Mouse (Mus musculus) gastrocnemius, postnatal 4 days (tissue): ENCODE measurements around the gene Fanca. TPM values are rescaled to one million over a fixed set of nuclear protein-coding genes. Genes with fewer than 3 reads are reported as not detected.
A peak's percentile ranks its signal among the peaks of the same experiment; 100 is the strongest.
"Not testable (repeated sequence)": the region's sequence is repeated elsewhere in the genome, so short reads cannot be mapped to it uniquely, and the experiment has no call there.

Source experiments
- DNase-seq, 2 experiments: peaks; one replicate each; pipeline ENCODE4 v3.0.0; 2021 to 2022; ENCODE audit warnings: low spot score in 2 of 2, mixed read lengths in 2 of 2
- total RNA-seq, 2 experiments: library from RNA; stranded (reverse); gene quantifications; 2 replicates each; pipeline ENCODE4 v1.2.3; 2021

Fanca gene
- total RNA-seq, 2 experiments from 2014 or later: 9.5 to 12.1 TPM

DNA sequence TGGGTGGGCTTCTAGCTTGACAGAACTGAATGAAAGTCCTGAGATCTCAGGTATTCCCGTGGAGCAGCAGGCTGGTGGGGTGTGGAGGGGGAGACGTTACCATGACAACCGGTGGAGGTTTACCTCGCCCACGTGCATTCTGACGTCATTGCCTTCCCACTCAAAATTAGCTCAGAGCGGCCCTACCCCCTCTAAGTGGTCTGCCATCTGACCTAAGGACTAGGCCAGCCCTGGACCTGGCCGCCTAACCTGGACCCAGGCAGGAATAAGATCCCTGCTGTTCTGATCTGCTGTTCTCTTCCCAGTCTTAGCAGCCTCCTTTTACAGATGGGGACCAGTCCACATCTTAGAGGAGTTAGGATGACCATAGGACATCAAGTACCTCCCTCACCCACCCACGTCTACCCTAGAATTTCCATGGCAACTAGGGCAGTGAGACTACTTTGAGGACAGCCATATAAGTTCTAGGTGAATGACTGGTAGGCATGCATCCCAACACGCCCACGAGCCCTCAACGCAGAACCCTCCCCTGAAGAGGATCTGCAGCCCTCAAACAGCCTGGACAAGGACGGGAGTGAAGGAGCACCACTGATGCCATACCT, 83.4 kb downstream of the Fanca start:
- DNase-seq: no peak

DNA sequence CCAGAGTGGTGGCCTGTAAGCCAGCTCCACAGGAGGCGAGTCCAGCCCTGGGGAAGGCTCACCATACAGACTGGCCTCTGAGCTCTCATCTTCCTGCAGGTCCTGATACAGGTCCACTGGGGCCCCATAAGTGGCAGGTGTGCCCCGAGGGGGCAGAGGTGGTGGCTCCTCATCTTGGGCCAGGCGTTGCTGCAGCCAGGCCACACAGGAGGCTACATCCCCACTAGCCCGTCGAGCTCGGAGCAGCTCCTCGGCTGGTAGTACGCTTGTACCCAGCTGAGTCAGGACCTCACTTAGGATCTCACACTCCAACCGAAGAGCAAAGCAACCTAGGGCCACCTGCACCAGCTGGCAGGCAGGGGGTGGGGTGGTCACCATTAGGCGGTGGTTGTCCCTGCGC, 84.6 kb downstream of the Fanca start:
- DNase-seq: no peak

DNA sequence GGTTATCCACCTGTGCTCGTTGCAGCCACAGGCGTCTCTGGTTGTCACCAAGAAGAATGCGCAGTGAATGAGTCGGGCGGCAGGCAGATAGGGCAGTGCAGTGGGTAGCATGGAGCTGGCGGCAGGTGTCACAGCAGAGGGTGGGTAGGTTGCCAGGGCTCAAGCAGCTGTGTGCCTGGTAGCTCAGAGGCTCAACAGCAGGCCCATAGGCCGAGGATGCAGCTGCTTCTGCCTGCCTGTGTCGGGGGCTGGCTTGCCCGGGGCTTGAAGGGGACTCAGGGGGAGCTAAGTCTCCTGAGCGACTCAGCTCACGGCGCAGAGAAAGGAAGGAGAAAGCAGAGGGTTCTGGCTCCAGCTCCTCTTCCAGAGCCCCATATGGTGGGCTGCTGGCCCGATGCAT, 85.1 kb downstream of the Fanca start:
- peak in 1 of 2 experiments; percentile 60 for DNase-seq

DNA sequence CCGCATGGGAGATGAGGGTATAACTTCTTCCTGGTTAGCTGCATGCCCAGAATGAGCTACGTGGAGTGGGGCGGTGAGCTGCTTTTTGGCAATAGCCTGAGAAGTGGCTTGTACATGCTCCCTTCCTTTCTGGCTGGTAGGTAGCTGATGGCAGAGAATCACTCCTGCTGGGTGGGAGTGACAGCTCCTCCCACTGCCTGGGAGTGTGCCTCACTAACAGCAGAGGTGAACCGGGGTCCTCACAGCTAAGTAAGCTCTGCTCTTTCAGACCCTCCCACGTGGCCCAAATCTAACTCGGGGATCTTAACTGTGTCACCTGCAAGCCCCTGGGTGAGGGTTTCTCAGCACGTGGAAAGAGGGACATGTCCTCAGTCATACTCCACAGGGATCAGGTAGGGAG, 85.8 kb downstream of the Fanca start:
- no peak for DNase-seq

DNA sequence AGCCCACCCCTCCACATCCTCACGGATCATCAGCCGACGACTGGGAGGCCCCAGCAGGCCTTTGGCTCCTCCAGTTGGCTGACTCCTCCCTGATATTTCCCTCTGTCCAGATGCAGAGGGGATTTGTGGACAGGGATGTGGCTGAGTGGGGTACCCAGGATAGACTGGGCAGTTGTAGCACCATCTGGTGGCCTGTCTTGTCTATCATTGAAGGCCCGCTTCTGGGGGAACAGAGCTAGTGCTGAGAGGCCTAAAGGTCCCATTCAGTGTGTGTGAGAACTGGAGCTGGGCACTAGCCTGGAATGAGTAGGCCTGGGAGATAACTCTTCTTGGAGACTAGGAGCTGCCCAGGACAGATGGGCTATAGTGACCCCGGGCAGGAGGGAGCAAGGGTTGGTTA, 86.6 kb downstream of the Fanca start:
- no peak for DNase-seq

DNA sequence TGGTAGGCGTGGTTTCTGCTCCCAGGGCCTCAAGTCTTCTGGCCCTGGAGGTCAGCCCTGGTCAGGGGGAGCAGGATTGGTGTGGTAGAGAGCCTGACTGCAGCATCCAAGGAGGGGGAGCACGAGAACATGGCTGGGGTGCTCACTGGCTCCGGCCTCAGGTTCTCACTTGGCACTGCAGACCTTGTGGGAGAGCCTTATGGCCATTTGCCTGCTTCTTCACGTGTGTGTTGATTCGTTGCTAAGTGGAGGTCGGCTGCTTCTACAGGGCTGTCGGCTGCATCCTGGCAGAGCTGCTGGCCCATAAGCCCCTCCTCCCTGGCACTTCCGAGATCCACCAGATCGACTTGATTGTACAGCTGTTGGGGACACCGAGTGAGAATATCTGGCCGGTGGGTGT, 88.0 kb downstream of the Fanca start:
- not testable (repeated sequence) for DNase-seq

DNA sequence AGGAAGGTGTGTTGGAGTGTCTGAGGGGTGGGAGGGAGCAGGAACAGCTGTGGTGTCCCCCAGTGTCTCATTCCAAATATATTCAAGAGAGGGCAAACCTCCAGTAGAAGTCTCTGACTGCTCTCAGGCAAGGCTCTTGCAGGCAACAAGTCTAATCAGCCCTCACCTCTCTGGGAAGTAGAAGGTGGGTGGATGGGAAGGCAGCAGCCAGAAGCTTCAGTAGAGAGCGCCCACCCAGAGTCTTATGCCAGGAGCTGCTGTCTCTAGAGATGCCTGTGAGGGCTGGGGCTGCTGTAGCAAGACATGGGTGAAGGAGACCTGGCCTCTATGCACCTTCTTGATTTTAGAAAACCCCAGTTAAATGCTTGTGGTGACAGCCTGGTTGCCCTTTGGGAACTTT, 90.0 kb downstream of the Fanca start:
- no peak for DNase-seq

DNA sequence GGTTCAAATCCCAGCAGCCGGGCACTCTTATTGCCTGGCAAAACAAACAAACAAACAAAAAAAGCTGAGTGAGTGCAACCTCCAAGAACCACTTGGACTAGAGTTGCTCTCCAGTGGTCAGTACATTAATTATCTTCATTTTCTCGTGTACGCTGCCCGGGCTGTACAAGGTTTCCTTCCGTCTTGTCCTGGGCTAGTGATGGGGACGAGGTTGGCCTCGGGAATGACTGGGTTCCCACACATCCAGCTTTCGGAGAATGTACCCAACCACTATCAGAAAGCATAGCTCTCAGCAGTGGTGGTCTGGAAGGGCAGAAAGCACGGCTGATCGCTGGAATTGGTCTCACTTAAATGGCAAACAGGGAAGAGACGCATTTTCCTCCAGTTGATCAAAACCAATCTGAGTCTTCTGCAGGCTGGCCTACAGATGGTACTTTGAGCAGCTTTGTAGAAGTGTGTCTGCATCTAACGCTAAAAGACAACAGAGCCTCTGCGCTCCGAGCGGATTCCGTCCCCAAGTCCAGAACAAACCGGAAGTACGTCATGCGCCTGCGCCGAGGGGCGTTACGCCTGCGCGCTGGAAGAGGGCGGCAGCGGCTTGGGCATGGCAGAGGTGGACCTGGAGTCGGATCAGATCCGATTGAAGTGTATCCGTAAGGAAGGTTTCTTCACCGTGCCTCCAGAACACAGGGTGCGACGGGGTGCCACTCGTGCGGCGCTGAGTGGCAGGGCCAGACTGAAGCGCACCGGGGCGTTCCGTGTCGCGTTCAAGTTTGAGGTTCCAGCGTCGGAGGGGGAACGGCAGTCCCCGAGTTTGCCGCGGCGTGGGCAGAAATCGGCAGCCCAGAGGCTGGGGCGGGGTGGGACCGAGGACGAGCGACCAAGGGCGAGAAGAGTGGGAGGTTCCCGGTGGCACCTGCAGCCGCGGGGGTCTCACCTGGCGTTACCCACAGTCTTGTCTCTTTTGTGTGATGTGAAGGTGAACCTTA, 93.8 kb downstream of the Fanca start, which contains the start of gene Cdk10:
TSS of gene Cdk10 (plus strand) at position 565 of the 989 bp plus-strand sequence.
- DNase-seq: peak; percentile 87 to 92

DNA sequence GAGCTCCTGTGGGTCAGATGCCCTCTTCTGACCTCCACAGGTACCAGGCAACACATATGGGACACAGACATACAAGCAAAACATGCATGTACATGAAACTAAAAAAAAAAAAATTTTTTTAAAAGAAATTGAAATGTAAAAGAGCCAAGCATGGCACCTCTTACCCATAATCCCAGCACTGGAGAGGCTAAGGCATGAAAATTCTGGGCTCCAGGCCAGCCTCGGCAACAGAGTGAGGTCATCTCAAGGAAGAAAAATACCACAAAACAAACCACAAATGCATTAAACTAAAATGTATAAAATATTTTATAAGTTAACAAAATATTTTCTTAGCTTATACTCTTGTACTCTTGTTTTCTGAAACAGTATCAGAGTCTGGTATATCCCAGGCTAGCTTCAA, 97.5 kb downstream of the Fanca start:
- no peak for DNase-seq

Other genes with a start within 250 kb of the Fanca start
- 100 to 1,000 TPM; 798 to 871 TPM for gene Rpl13, start 216.2 kb downstream of the Fanca start, total RNA-seq
- 1 to 10 TPM in 1 of 2 experiments, under 1 TPM in 1; 0.80 to 2.4 TPM for gene Cpne7, start 201.2 kb downstream of the Fanca start, total RNA-seq
- 10 to 100 TPM; 10.2 to 10.8 TPM for gene Sult5a1, start 160.3 kb downstream of the Fanca start, total RNA-seq
- gene Dpep1, start 132.3 kb downstream of the Fanca start, total RNA-seq: 1 to 10 TPM; 4.7 to 9.6 TPM
- gene Chmp1a, start 105.8 kb downstream of the Fanca start, total RNA-seq: 10 to 100 TPM; 48.1 to 68.1 TPM
- gene Spata33, start 105.7 kb downstream of the Fanca start, total RNA-seq: 1 to 10 TPM; 1.2 TPM
- 10 to 100 TPM; 26.7 to 27.4 TPM for gene Cdk10, start 93.7 kb downstream of the Fanca start, total RNA-seq
- 1 to 10 TPM; 2.3 to 2.4 TPM for gene Spata2l, start 82.3 kb downstream of the Fanca start, total RNA-seq
- gene Zfp276, start 64.4 kb downstream of the Fanca start, total RNA-seq: 10 to 100 TPM; 14.9 to 17.5 TPM
- gene Vps9d1, start 64.2 kb downstream of the Fanca start, total RNA-seq: 10 to 100 TPM; 18.6 to 19.6 TPM
- 1 to 10 TPM in 1 of 2 experiments, under 1 TPM in 1; 0.70 to 1.3 TPM for gene Spire2, start 14.1 kb upstream of the Fanca start, total RNA-seq
- 100 to 1,000 TPM; 174 to 177 TPM for gene Tcf25, start 55.2 kb upstream of the Fanca start, total RNA-seq
- not detected for gene Mc1r, start 88.5 kb upstream of the Fanca start, total RNA-seq
- gene Tubb3, start 92.8 kb upstream of the Fanca start, total RNA-seq: under 1 TPM; 0.61 to 0.96 TPM
- gene Def8, start 105.0 kb upstream of the Fanca start, total RNA-seq: 10 to 100 TPM; 32.2 to 37.3 TPM
- gene Afg3l1, start 159.3 kb upstream of the Fanca start, total RNA-seq: 10 to 100 TPM; 39.4 to 48.5 TPM
- gene Dbndd1, start 196.9 kb upstream of the Fanca start, total RNA-seq: under 1 TPM; 0.44 to 0.57 TPM
- gene Gas8, start 200.3 kb upstream of the Fanca start, total RNA-seq: 10 to 100 TPM; 10.7 to 13.0 TPM